Mouse (Mus musculus): ENCODE results near the gene Hs3st3b1. TPM values are rescaled to one million over a fixed set of nuclear protein-coding genes. Genes with fewer than 3 reads are reported as not detected.

The Hs3st3b1 gene
- polyA plus RNA-seq, 1 experiment from 2014 or later, result 25.7 TPM

DNA sequence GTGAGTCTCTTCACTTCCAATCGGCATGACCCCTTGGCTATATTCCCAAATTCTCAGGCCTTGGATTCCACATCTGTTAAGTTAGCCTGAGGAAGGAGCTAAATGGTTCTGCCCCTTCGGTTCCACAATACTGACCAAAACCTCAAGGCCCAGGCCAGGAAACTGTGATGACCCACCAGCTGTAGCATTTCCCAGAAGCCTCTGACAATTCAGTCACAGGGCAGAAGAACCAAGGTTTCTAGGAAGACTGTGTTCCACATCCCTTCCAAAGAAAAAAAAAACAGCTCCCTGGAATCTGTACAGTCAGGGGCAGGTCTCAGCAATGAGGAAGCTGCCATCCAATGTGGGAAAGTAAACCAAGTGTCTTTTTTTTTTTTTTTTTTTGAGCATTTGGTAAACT lies 25.1 kb downstream of the Hs3st3b1 start:
- H3K4me1 ChIP-seq (replicated peaks; ENCODE audit: insufficient read depth, low read length), result no peaks in the 10 kb centered on the region; the same call in 1 of the 2 replicates
- H3K9me3 ChIP-seq (replicated peaks; ENCODE audit: low read length), result no peaks in the 10 kb centered on the region
- ATAC-seq (replicated peaks; ENCODE audit: low FRiP score, low read depth) (no peak), DNase-seq (ENCODE audit: low spot score) (no peak)
- no peak overlapping the region for H3K4me3 ChIP-seq (replicated peaks; ENCODE audit: low read depth, low read length)
- 74% methylated on average over 2 of the region's 2 CpGs for WGBS
- no peak overlapping the region for H3K4me2 ChIP-seq (ENCODE audit: low read length)
- no peak for TF ChIP-seq CTCF (IDR thresholded peaks at IDR 0.05; ENCODE audit: low read depth)
- H3K9ac ChIP-seq (ENCODE audit: low read depth, low read length), result no peak overlapping the region
- no peaks in the 10 kb centered on the region for H3K27me3 ChIP-seq (ENCODE audit: insufficient read depth, low read length)
- H3K36me3 ChIP-seq (ENCODE audit: insufficient read depth, low read length), result no peaks in the 10 kb centered on the region
- H3K27ac ChIP-seq, result no peak overlapping the region

- no peak overlapping the region for H3K4me3 ChIP-seq (replicated peaks; ENCODE audit: low read depth, low read length)
- H3K4me2 ChIP-seq (ENCODE audit: low read length), result no peak overlapping the region
- no peaks in the 10 kb centered on the region for H3K9me3 ChIP-seq (replicated peaks; ENCODE audit: low read length)
- ATAC-seq (replicated peaks; ENCODE audit: low FRiP score, low read depth), result no peak
- TF ChIP-seq CTCF (IDR thresholded peaks at IDR 0.05; ENCODE audit: low read depth), result no peak
- no peaks in the 10 kb centered on the region for H3K36me3 ChIP-seq (ENCODE audit: insufficient read depth, low read length)
- WGBS, result 62% methylated on average over 6 of the region's 6 CpGs
- H3K27ac ChIP-seq, result no peak overlapping the region
- no peaks in the 10 kb centered on the region for H3K27me3 ChIP-seq (ENCODE audit: insufficient read depth, low read length)
- no peak for DNase-seq (ENCODE audit: low spot score)
- H3K4me1 ChIP-seq (replicated peaks; ENCODE audit: insufficient read depth, low read length), result no peaks in the 10 kb centered on the region; the same call in 1 of the 2 replicates
- H3K9ac ChIP-seq (ENCODE audit: low read depth, low read length), result no peak overlapping the region
Observed at GRCm38 (mm10) chr11:63894188-63894587, 27.9 kb downstream of the Hs3st3b1 start.

- ATAC-seq (replicated peaks; ENCODE audit: low FRiP score, low read depth), result no peak
- no peaks in the 10 kb centered on the region for H3K9me3 ChIP-seq (replicated peaks; ENCODE audit: low read length)
- no peak overlapping the region for H3K9ac ChIP-seq (ENCODE audit: low read depth, low read length)
- no peaks in the 10 kb centered on the region; the same call in 1 of the 2 replicates for H3K4me1 ChIP-seq (replicated peaks; ENCODE audit: insufficient read depth, low read length)
- no peaks in the 10 kb centered on the region for H3K36me3 ChIP-seq (ENCODE audit: insufficient read depth, low read length)
- DNase-seq (ENCODE audit: low spot score), result no peak
- 76% methylated on average over 6 of the region's 6 CpGs for WGBS
- TF ChIP-seq CTCF (IDR thresholded peaks at IDR 0.05; ENCODE audit: low read depth), result no peak
- no peak overlapping the region for H3K27ac ChIP-seq
- H3K4me3 ChIP-seq (replicated peaks; ENCODE audit: low read depth, low read length), result no peak overlapping the region
- no peak overlapping the region for H3K4me2 ChIP-seq (ENCODE audit: low read length)
- H3K27me3 ChIP-seq (ENCODE audit: insufficient read depth, low read length), result no peaks in the 10 kb centered on the region
Observed at GRCm38 (mm10) chr11:63893557-63893956, 28.5 kb downstream of the Hs3st3b1 start.

DNA sequence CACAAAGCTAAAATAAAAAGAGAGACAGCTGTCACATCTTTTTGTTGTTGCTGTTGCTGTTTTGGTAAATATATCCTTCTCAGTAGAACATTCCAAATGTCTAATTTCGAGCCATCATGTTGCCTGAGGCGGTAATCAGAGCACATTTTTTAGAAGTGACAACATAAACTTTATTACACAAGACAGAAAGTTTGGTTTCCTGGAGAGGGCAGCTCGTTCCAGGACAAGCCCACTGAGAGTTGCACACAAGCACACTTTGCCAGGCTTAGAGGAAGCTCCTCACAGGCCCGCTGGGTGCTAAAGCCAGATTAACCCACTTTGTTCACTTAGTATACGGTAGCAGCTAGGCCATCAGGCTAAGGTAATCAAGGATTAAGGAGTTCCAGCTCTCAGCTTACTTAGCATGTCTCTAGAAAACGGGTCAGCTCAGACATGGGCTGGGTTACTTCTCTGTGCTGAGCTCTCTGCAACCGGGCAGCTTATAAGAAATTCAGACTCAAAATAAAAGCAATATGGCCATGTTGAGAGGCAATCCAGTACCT lies 30.5 kb downstream of the Hs3st3b1 start:
- Histone ChIP-seq H3K4me2 (ENCODE audit: low read length) (no peak overlapping the region), H3K9ac (ENCODE audit: low read depth, low read length) (no peak overlapping the region), H3K4me3 (replicated peaks; ENCODE audit: low read depth, low read length) (no peak overlapping the region), H3K36me3 (ENCODE audit: insufficient read depth, low read length) (no peaks in the 10 kb centered on the region), H3K27ac (no peak overlapping the region), H3K27me3 (ENCODE audit: insufficient read depth, low read length) (no peaks in the 10 kb centered on the region), H3K9me3 (replicated peaks; ENCODE audit: low read length) (no peaks in the 10 kb centered on the region), H3K4me1 (replicated peaks; ENCODE audit: insufficient read depth, low read length) (no peaks in the 10 kb centered on the region; the same call in 1 of the 2 replicates)
- no peak for DNase-seq (ENCODE audit: low spot score)
- TF ChIP-seq CTCF (IDR thresholded peaks at IDR 0.05; ENCODE audit: low read depth), result no peak
- 62% methylated on average over 7 of the region's 7 CpGs for WGBS
- ATAC-seq (replicated peaks; ENCODE audit: low FRiP score, low read depth), result no peak

DNA sequence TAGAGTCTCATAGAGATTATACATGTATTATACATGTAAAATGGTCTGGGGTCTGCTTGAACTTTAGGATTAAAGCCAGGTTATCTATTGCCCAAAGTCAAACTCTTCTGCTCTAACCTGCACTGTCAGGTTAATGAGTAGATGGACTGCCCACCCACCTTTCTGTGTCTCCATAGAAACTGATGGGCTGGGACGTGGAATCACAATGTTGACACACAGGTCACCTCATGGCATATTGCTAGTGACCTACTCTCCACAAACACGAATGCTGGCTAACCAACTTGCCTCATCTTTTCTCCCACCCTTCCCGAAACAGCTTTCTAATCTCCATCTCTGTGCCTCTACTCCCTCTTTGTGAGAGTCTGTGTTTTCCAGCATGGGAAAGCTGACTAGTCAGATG lies 38.7 kb downstream of the Hs3st3b1 start:
- H3K4me3 ChIP-seq (replicated peaks; ENCODE audit: low read depth, low read length), result no peak overlapping the region
- H3K9ac ChIP-seq (ENCODE audit: low read depth, low read length), result no peak overlapping the region
- no peak for TF ChIP-seq CTCF (IDR thresholded peaks at IDR 0.05; ENCODE audit: low read depth)
- H3K27me3 ChIP-seq (ENCODE audit: insufficient read depth, low read length), result no peaks in the 10 kb centered on the region
- H3K4me1 ChIP-seq (replicated peaks; ENCODE audit: insufficient read depth, low read length), result no peaks in the 10 kb centered on the region; the same call in 1 of the 2 replicates
- ATAC-seq (replicated peaks; ENCODE audit: low FRiP score, low read depth) (no peak), DNase-seq (ENCODE audit: low spot score) (no peak)
- H3K36me3 ChIP-seq (ENCODE audit: insufficient read depth, low read length), result no peaks in the 10 kb centered on the region
- 75% methylated on average over 3 of the region's 3 CpGs for WGBS
- H3K4me2 ChIP-seq (ENCODE audit: low read length), result no peak overlapping the region
- no peaks in the 10 kb centered on the region for H3K9me3 ChIP-seq (replicated peaks; ENCODE audit: low read length)
- no peak overlapping the region for H3K27ac ChIP-seq

DNA sequence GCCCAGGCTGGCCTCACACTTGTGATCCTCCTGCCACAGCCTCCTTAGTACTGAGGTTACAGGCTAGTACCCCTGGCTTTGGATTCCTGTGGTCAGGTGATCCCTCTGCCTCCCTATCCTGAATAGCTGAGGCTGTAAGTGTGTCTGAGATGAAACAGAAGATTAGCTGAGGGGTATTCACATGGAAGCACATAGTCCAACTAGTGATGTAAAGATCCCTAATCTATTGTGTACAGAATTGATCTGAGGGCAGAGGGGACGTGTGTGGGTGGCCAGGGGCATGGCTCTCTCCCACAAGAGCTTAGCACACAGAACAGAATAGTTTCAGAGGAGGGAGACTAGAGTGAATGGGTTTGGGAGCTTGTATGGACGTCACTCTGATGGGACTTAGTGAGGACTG lies 41.8 kb downstream of the Hs3st3b1 start:
- TF ChIP-seq CTCF (IDR thresholded peaks at IDR 0.05; ENCODE audit: low read depth), result no peak
- Histone ChIP-seq H3K9ac (ENCODE audit: low read depth, low read length) (no peak overlapping the region), H3K4me2 (ENCODE audit: low read length) (no peak overlapping the region), H3K27ac (no peak overlapping the region), H3K36me3 (ENCODE audit: insufficient read depth, low read length) (no peaks in the 10 kb centered on the region), H3K27me3 (ENCODE audit: insufficient read depth, low read length) (no peaks in the 10 kb centered on the region), H3K4me3 (replicated peaks; ENCODE audit: low read depth, low read length) (no peak overlapping the region), H3K9me3 (replicated peaks; ENCODE audit: low read length) (no peaks in the 10 kb centered on the region), H3K4me1 (replicated peaks; ENCODE audit: insufficient read depth, low read length) (no peaks in the 10 kb centered on the region; the same call in 1 of the 2 replicates)
- DNase-seq (ENCODE audit: low spot score) (no peak), ATAC-seq (replicated peaks; ENCODE audit: low FRiP score, low read depth) (no peak)
- 79% methylated on average over 2 of the region's 2 CpGs for WGBS

DNA sequence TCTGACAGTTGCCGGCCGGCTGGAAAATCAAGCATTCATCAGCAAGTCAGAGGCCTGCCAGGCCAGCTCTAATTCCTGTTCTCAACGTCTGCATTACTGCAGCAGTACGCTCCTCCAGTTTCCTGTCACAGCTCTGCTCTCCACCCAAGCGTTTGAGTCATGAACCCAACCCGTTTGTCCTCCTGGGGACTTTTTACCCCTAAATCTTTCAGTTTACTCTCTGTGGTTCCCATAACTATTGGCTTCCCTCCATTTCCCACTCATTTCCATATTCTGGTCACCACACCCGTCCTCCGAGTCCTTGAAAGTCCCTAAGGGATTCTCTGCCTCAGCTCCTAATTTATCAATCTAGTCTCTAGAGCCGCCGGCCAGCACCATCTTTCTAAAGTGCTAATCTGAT lies 42.8 kb downstream of the Hs3st3b1 start:
- Histone ChIP-seq H3K27me3 (ENCODE audit: insufficient read depth, low read length) (no peaks in the 10 kb centered on the region), H3K4me3 (replicated peaks; ENCODE audit: low read depth, low read length) (no peak overlapping the region), H3K9me3 (replicated peaks; ENCODE audit: low read length) (no peaks in the 10 kb centered on the region), H3K27ac (no peak overlapping the region), H3K9ac (ENCODE audit: low read depth, low read length) (no peak overlapping the region), H3K36me3 (ENCODE audit: insufficient read depth, low read length) (no peaks in the 10 kb centered on the region), H3K4me2 (ENCODE audit: low read length) (no peak overlapping the region), H3K4me1 (replicated peaks; ENCODE audit: insufficient read depth, low read length) (no peaks in the 10 kb centered on the region; the same call in 1 of the 2 replicates)
- TF ChIP-seq CTCF (IDR thresholded peaks at IDR 0.05; ENCODE audit: low read depth), result no peak
- DNase-seq (ENCODE audit: low spot score), result peak; percentile 75
- no peak for ATAC-seq (replicated peaks; ENCODE audit: low FRiP score, low read depth)
- 12% methylated on average over 10 of the region's 10 CpGs for WGBS
